Mouse (Mus musculus) thymus, adult 18-20 months (tissue): ENCODE data around the gene Klhl6.
"Not testable (repeated sequence)": the region's sequence is repeated elsewhere in the genome, so short reads cannot be mapped to it uniquely, and the experiment has no call there.

Experiments
- DNase-seq, 2 experiments: peaks; one replicate each; pipeline ENCODE4 v3.0.0; 2022; ENCODE audit warnings: mixed read lengths in 2 of 2

The Klhl6 gene

GRCm38 (mm10) chr16:19982537-19983257, at the start of gene Klhl6:
Gene Klhl6, minus strand, starts transcription at chr16:19983037.
- DNase-seq, result peak; percentile 50 to 75

GRCm38 (mm10) chr16:20027241-20027640, 44.4 kb upstream of the Klhl6 start:
- not testable (repeated sequence) for DNase-seq

DNA sequence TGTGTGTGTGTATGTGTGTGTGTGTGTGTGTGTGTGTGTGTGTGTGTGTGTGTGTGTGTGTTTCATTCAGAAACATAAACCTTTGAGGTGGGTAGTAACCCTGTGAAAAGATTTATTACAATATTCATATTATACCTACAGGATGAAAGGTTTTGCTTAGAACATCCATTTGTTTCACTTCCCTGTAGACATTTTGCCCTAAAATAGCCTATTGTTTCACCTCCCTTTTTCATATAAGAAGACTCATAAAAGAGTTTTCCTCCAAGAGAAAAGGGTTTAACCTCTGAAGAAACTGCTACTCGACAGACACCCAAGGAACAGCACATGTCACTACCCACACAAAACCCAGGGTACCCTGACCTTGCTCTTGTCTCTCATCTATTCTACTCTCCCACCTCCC, 40.0 kb upstream of the Klhl6 start:
- no peak for DNase-seq

DNA sequence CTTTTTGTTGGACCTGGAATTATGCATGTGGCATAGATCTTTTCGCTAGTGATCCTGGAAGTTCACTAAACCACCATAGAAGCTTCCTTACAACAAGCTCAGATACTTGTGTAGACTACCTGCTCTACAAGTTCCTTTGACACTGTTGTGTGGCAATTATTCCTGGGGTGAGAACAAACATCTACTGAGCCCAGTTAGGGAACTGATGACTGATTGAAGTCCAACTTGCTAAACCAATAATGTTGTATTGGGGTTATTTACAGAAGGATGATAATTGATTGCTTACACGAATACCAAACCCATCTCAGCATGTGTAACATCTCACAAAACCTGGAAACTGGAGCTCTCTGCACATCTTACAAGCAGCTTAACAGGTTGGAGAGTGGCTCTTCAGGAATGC, 39.0 kb upstream of the Klhl6 start:
- no peak for DNase-seq

- no peak for DNase-seq
Measured at GRCm38 (mm10) chr16:20012647-20013046, 29.8 kb upstream of the Klhl6 start.

DNA sequence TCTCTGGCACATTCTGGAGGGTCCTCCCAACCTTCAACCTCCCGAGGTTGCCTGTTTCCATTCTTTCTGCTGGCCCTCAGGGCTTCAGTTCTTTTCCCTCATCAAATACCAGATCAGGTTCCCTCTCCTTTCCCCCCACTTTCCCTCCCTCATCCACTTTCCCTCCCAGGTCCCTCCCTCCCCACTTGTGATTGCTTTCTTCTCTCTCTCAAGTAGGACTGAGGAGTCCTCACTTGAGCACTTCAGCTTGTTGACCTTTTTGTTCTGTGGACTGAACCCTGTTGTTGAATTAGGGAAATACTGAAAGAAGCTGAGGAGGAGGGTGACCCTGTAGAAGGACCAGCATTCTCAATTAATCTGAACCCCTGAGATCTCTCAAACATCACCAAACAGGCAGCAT, 23.2 kb upstream of the Klhl6 start:
- no peak for DNase-seq

DNA sequence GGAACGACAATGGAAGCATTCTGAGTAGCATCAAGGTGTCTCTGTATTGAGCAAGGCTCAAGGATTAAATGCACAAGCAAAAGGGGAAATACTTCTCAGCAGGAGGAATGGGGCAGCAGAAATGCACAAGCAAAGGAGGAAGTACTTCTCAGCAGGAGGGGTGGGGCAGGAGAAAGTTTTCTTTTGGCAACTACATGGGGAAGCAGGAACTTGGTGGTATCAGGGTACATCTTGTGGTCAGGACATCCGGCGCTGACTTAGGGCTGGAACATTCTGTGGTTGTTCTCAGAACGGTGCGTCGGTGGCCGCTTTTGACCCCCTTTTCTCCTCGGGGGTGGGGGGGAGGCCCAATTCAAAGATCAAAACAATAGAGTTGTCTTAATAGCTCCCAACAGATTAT, 17.4 kb upstream of the Klhl6 start:
- not testable (repeated sequence) for DNase-seq

DNA sequence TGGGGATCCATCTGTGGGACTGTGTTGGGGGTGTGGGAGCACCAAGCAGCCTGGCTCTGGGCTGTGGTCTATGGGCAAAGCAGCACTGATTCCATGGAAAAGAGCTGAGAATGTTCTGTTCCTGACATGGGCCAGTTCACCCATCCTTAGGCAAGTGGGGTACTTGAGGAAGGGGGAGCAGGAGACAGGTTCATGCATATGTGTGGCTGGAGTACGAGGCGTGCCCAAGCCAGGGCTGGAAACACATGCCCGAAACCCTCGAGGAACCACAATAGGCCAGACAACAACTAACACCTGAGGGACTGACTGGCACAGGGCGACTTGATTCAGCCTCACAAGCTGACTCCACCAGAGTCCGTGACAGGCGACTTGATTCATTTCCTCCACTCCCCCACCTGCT, 14.8 kb upstream of the Klhl6 start:
- no peak for DNase-seq

GRCm38 (mm10) chr16:19996913-19997312, 14.1 kb upstream of the Klhl6 start:
- not testable (repeated sequence) for DNase-seq

GRCm38 (mm10) chr16:19995818-19996217, 13.0 kb upstream of the Klhl6 start:
- DNase-seq, result no peak

DNA sequence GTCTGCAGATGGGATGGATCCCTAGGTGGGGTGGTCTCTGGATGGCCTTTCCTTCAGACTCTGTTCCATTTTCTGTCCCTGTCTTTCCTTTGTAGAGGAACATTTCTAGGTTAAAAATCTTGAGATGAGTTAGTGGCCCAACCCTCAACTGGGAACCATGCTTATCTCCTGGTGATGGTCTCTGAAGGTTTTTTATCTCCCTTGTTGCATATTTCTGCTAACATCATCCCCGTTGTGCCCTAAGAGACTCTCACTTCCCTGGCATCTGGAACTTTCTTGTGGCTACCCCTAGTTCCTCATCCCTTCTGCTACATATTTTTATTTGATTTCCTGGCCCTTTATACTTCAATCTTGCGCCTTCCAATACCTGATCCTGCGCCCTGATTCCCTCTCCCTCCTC, 10.4 kb upstream of the Klhl6 start:
- DNase-seq, result no peak

- no peak for DNase-seq
Measured at GRCm38 (mm10) chr16:19990536-19990935, 7.7 kb upstream of the Klhl6 start.

- DNase-seq, result no peak
Measured at GRCm38 (mm10) chr16:19987589-19987988, 4.8 kb upstream of the Klhl6 start.

GRCm38 (mm10) chr16:19984884-19985643, 2.2 kb upstream of the Klhl6 start:
- no peak for DNase-seq

DNA sequence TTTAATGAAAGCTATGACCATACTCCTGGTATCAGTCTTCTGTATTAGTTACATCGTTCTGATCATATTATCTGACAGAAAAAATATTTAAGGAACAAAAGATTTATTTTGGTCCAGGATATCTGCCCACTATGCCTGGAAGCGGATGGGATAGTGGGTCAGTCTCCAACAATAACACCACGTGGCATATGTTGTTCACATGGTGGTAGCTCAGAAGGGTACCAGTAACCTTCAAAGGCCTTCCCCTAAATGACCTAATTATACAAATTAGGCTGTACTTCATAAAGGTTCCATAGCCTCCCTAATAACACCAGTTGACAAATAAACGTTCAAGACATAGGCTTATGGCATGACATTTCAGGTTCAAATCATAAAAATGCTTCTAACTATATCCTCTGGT, 722 bp upstream of the Klhl6 start:
- DNase-seq, result no peak

DNA sequence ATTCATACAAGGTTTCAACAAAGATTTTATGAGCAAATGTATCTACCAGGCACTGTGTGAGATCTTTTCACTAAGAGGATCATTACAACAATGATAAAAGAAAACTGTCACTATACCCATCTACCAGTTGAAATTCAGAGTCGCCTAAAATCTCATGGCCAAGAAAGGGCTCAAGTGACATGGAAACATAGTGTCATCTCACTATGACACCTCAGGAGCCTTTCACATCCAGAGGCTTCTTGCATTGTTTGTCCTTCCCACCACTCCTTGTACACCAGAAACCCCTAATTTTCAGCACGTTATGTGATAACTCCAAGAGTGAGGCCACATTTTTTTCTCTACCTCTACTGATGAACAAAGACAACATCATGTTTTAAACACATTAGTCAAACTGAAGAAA, 1.2 kb downstream of the Klhl6 start:
- DNase-seq, result no peak

- DNase-seq, result no peak
Measured at GRCm38 (mm10) chr16:19981006-19981405, 1.8 kb downstream of the Klhl6 start.

- DNase-seq, result no peak
Measured at GRCm38 (mm10) chr16:19979755-19980154, 3.1 kb downstream of the Klhl6 start.

DNA sequence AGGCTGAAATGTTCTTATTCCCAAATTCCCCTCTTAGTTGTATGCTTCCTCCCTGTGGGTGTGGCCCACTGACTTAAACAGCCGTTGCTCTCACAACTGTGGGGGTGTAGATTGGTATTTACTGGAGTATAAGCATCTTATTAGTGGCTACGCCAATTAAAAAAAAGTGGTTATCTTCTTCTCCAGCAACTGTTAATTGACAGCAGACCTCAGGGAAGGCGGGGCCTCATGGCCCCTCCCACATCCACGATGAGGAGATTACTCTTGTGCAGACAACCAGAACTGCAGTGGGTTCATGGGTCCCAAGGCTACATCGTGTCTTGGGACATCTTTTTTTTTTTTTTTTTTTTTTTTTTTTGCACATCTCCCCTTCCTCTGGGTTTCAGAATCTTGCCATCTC, 5.6 kb downstream of the Klhl6 start:
- DNase-seq, result no peak

DNA sequence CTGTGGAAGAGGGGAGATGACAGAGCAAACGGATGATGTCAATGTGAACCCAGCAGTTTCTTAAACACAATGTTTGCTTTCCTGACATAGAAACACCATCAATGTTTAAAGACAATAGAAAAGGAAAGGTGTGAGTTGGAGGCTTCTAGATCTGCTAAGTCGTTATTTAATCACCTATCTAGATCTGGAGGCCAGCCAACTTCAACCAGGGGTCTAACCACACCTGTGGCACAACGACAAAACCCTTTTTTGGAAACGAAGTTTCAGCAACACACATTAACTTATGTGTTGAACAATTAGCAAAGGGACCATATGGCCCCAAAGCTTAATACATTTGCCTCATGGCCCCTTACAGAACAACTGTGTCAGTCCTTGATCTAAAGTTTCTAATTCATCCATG, 6.0 kb downstream of the Klhl6 start:
- DNase-seq, result no peak

DNA sequence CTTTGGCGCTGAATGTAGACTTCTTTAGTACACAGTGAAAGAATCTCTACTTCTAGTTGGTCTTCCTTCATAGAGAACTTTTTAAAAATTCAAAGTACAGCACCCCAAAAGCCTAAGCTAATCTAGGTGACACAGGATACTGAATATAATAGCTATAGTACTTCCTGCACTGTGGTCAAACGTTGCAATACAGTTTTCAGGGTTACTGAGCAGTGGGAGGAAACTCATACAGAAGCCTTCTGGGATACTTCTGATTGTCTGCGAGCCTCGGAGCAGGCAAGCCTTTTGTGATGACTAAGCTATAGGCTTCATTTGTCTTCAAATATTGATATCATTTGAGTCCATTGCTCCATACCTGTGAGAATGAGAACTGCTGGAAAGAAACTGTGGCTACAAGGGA, 7.4 kb downstream of the Klhl6 start:
- DNase-seq, result no peak

- no peak for DNase-seq
Measured at GRCm38 (mm10) chr16:19973480-19973879, 9.4 kb downstream of the Klhl6 start.

DNA sequence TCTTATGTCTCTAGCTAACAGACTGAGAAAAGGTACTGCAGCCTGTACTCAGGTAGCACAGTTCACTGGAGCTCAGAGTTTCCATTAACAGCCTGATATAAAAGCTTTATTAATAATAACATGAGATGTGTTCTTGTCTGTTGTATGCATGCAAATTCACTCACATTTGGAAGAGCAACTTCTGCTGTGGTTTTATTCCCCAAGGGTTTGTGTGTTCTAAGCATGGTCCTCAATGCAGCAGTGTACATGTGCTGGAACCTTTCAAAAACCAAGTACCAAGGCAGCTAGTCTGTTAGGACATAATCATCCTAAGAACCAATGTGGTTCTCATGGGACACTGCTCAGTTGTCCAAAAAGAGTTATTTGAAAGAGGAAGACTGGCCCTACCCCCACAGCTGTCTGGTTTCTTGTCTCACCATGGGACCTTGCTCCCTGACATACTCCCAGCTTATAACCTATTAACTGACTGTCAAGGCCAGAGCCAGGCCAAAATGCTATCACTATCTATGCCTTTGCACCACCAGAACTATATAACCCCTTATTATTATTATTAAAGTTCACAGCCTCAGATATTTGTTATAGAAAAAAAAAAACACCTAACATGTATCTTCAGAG, 10.0 kb downstream of the Klhl6 start:
- no peak for DNase-seq

- no peak for DNase-seq
Measured at GRCm38 (mm10) chr16:19969506-19969905, 13.3 kb downstream of the Klhl6 start.
